Mouse (Mus musculus): ENCODE measurements around the gene Wasf2.
A peak's percentile ranks its signal among the peaks of the same experiment; 100 is the strongest.

The Wasf2 gene

DNA sequence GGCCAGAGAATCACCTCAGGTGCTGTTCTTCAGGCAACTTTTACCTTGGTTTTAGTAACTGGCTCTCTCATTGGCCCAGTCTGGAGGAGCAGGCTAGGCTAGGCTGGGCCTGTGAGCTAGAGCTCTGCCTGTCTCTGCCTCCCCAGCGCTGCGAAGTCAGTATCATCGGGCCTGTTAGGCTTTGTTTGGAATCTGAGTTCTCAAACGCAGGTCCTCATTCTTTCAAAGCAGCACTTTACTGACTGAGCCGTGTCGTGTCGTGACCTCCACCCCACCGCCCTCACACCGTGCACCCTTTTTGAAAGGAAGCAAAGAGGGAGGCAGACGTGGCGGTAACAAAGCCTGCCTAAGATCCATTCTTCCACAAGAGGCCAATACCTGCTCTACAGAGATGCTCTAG, 914 bp upstream of the Wasf2 start:
- no peak for DNase-seq

DNA sequence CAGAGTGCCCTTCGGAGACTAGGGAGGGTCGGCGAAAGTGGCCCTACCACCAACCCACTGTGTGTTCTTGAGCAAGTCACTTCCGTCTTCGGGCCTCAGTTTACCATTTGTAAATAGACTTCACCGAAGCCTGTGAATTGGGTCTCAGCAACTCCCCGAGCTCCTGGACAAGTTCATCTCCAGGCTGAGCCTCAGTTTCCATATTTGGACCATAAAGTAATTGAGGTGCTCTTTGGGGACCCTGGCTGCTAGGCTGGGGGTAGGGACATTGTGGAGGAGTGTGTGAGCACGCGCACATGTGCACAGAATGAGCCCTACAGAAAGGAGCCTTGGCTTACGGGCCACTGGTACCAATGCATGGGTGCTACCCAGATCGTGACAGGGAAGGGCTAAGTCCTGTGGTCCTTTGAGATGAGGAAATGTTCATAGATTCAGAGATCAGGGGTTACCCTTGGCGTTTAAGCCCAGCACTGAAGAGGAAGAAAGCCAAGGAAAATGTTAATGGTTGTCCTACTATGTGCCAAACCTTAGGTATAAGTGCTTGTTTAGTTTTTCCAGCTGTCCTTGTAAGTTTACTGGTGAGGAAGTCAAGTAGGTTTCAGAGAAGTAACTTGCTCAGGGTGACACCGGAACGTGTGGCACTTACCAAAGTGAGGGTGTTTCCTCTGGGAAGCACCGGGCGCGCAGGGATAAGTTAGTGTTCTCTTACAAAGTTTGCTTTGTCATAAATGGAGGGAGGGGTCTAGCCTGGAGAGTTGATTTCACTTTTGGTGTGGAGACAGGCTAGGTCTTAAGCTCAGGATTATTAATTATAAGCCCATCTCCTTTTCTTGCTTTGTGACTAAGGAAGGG, 811 bp downstream of the Wasf2 start:
- DNase-seq = no peak

DNA sequence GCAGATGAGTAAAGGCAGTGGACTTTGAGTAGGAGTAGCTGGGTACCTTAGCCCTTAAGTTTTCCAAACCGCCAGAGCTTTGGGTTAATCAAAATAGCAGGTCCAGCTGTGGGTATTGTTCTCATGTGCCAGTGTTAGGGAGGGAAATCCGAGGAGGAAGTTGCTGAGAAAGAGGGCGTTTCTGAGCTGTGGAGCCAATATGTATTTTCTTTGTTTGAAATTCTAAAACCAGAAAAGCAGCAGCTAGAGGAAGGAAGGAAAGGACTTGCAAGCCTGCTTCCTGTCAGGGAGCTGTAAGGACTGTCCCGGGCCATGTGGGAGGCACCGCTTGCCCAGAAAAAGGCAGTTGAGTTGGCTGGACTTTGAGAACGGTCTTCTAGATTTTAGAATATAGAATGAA, 1.7 kb downstream of the Wasf2 start:
- no peak for DNase-seq

DNA sequence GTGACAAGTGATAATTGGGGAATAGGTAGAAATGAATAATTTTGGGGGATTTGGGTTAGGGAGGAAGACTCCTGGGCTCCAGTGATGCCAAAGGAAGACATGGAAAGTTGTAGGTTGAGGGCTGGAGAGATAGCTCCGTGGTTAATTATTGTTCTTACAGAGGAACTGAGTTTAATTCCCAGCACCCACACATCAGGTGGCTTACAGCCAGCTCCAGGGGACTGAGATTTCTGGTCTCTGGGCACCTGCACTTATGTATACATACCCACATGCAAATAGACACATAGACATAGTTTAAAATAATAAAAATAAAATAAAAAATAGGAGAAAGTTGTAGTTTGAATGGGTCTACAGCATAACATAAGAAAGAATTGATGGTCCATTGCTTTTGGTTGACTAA, 6.6 kb downstream of the Wasf2 start:
- no peak for DNase-seq

DNA sequence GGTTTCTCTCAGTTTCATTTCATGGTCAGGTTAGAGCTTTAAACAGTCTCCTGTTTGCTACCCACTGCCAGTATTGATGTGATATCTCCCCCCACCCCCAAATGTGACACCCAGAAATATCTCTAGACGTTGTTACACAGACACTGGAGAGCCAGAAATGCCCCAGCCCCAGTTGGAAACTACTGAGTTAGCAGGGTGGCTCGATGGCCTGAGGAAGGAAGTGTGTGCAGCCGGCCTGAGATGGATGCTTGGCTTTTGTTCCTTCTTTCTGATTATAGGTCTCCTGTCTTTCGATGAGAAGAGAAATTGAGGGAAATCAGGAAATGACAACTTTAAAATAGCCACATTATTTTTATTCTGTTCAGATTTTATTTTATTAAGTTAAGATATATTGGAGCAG, 8.7 kb downstream of the Wasf2 start:
- no peak for DNase-seq

DNA sequence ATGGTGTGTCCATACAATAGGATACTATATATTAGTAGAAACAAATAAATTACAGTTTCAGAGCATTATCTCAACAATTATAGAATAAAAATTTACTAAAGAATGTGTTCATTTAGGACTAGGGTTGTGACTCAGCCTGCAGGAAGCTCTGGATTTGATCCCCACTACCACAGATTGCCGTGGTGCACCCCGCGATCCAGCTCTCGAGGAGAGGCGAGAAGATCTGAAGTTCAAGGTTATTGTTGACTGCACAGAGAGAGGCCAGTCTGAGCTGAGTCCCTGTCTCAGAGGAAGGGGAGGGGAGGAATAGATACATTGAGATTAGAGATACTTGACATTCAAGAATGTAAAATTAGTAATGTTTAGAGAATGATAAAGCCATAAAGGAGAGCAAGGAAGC, 24.7 kb downstream of the Wasf2 start:
- DNase-seq = no peak

DNA sequence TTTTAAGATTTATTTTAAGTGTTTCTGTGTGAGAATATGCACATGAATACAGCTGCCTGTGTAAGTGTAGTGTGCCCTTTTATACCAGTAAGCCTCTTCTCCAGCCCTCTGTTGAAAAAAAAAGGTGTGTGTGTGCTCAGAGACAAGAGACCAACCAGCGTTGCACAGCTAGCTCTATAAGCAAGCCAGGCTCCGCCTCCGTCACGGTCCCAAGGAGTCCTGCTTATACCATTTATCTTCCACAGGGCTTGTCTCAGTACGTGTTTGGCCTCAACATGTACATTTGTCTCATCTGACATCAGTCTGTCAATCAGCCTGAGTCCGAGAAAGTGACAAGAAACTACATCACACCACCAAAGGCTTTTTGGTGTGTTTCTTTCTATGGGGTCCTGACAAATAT, 25.4 kb downstream of the Wasf2 start:
- no peak for DNase-seq

DNA sequence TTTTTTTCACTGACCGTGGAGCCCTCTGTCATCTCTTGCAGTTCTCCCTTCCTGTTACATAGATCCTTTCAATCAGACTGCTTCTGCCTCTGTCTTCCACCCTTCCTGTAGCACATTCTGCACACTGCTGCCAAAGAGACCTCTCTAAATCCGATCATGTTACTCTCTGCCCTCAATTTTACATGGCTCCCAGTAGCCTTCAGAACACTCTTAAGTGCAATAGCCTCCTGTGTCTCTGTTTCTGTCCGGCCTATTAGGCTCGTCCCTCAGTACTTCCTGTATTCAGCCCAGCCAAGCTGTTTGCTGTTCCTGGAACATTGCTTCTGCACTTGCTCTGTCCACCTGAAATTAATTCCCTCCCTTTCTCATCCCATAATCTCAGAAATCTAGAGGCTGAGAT, 26.1 kb downstream of the Wasf2 start:
- DNase-seq = no peak

DNA sequence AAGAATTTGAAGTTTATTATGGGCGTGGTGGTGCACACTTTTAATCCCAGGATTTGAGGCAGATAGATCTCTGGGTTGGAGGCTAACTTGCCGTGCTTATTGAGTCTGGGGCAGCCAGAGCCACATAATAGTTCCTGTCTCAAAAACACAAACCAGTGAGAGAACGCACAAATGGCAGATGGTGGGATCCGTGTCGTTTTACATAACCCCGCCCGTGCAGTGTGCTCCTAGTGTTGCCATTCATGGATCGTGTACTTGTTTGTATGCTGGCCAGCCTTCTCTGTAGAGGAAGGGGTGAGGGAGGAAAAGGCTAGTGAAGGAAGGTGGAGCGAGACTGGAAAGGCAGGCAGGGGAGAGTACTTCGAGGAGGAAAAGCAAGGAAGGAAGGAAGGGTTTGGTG, 26.5 kb downstream of the Wasf2 start:
- peak; percentile 32 for DNase-seq

DNA sequence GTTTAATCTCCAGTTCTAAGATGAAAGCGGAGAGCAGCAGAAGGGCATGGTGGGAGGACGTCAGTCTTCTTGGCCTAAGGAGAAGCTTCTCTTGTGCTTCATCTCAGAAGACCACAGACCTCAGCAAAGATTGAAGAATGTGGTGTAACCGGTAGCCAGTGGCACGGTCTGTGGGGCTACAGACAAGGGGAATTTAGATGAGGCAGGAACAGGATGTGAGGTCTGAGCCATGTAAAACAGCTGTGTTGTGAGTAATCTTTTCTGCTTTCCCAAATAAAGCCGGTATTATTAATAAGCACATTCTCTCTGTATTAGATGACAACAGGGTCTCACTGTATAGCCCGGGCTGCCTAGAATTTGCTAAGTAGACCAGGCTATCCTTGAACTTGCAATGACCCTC, 28.8 kb downstream of the Wasf2 start:
- DNase-seq = no peak

DNA sequence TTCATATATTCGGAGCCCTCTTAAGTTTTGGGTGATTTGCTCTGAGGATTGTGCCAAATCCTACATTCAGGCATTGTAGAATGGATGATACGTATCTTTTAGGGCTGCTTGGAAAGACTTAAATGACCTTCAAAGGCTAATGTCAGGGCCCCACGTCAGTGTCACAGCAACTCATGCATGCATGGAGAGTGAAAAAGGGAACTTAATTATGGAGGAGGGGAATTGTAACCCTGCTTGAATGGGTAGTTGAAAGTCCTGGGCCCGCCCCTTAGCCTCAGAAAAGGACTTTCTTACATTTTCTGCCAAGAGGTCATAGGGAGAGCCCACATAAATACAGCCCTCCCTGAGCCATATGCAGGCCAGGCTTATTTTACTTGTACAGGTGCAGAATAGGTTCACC, 29.3 kb downstream of the Wasf2 start:
- no peak for DNase-seq

DNA sequence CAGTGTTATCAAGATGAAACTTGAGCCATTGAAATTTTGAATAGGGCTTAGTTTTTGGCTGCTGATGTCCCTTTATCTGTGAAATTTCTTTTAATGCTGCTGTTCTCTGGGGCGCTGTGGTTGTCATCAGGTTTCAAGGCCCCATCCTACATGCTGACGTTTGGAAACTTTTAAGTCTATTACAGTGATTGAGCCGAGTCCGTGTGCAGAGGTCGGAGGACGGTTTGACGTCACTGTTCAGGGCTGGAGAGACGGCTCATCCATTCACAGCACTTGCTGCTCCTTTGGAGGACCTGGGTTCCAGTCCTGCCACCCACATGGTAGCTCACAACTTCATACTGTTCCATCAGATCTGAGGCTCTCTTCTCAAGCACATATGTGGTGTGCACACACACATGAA, 29.9 kb downstream of the Wasf2 start:
- DNase-seq = no peak

DNA sequence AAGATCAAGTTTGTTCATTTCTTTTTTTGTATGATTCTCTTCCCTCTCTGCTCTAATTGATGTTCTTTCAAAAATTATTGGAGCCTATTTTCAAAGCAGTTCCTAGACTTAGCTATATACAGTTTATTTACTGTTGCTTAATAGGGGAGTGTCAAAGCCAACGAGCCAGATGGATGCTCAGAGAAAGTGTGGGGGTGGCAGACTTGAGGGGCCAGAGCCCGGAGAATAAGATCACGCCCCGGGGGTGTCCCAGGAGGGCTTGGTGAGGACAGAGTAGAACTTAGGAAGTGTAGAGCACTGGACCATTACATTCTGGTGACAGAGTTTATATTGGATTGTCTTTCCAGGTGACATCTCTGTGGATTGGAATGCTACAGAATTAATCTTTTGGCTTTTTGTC, 30.5 kb downstream of the Wasf2 start:
- no peak for DNase-seq

DNA sequence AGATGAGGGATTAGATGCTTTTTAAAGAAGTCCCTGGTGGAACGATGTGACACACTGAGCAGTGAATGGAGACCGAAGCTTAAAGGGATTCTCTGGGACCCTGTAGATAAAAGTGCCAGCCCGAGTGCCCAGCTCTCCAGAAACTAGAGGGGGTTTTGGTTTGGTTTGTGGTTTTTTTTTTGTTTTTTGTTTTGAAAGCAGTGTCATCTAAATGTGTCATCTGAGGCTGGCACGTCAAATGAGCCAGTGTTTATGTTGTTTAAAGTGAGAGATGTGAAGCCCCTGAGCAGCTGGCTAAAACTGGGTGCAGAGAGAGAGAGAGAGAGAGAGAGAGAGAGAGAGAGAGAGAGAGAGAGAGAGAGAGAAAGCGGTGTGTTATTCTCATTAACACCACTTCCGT, 31.9 kb downstream of the Wasf2 start:
- no peak for DNase-seq

DNA sequence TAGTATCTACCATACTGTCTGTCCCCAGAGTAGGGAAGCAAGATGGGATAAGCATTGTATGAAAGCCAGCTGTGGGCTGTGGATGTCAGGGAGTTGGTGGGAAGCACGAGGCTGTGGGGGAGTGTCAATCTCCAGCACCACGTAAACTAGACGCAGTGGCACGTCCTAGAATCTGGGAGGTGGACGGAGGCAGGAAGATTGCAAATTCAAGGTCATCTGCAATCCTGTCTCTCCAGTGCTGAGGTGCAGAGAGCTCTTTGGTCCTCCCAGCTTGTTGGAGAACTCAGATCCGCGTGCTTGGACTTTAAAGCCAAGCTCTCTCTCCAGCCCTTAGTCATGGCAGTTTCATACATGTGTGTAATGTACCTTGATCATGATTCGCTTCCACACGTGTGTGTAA, 36.5 kb downstream of the Wasf2 start:
- no peak for DNase-seq

DNA sequence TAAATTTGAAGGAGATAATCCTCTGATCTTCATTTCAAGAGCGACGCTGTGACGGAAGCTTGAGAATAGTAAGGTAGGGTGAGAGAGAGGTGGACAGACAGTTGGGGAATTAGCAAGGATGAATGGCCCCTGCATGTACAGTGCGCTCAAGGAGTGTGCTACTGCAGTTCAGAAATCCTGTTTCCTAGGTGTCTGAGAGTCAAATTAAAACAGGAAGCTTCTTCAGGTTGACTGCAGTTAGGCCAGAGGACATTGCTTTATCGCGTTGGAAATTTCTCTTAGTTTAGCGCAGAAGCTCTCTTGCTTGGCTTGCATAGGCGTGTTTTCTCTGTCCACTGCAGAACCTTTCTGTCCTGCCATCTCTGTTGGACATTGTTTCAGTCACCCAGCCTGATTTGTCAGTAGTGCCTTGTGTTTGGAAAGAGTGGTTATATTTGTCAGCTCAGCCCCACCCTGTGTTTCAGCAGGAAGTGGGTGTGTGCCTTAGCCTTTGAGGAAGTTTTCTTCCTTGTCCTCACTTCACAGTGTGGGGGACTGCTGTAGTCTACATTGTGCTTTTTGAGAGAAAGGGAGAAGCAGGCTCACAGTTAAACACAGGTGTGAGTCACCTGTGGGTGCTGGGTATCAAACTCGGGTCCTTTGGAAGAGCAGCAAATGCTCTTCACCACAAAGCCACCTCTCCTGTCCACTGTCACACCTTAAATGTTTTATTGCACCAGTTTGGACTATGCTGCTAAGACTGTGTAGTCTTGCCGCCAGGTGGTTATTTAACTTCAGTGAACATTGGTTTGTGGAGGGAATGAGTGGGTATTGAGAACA, 39.1 kb downstream of the Wasf2 start:
- no peak for DNase-seq

DNA sequence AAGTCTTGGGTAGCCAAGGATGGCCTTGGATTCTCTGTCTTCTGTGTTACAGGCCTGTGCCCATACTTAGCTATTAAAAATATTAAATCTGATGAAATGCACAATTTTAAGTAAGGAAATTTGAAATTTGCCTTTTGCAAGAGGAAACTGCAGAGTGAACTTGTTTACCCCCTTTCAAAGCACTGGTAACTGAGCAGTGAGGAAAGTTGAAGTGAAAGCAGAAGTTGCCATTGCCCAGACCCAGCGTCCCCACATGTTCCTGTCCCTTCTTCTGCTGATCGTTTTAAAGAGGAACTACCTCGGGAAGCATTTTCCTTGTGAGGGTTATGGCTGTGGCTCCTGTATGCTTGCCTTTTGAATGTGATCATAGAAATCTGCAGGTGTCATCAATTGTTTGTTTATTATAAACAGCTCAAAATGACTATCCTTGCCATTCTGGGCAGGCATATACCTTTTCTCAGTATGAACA, 39.8 kb downstream of the Wasf2 start:
- no peak for DNase-seq

DNA sequence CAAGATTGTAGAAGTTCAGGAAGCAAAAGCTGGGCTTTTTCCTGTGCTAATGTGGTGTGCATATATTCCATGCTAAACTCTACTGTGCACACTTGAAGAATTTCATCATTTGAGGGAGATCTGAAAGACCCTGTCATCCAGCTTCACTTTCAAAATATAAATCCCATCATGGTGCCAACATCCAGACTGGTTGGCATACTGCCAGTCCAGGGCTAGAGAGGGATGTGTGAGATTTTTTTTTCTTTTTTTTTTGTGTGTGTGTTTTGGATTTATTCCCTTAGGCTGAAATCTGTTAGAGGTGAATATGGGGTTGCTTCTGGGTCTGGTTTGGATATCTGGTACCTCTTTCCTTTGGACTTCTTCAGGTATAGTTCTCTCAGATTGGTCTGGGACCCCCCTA, 40.3 kb downstream of the Wasf2 start:
- no peak for DNase-seq

DNA sequence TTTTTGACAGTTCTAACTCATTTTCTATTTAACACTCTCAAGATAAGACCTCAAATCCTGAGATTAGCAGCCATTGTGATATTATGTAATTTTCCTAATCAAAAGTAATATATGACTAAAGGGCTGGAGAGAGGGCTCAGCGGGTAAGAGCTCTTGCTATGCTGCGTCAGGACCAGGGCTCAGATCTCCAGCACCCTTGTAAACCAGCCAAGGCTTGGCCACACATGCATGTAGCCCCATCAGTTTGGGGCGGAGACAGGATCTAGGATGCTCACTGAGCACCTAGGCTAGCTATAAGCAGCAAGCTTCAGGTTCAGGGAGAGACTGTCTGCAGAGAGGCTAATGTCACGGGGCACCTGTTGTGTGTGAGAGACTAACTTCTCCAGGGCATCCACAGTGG, 42.1 kb downstream of the Wasf2 start:
- DNase-seq = no peak

DNA sequence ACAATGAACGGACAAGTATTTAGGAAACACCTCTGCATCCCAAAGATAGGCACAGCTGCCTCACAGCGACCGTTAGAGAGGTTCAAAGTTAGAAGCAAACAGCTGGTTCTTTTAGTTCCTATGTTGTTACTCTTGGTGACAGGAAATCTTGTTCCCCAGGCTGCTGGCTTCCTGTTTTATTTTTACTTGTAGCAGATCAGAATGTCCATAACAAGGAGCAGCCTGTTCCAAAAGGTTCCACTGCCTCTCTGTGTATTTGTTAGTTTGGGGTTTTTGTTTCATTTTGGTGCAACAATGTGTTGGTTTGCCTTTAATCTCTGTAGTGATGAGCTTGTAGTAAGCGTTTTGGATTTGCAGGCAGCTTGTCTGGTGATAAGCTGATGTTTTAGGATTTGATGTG, 44.1 kb downstream of the Wasf2 start:
- no peak for DNase-seq

DNA sequence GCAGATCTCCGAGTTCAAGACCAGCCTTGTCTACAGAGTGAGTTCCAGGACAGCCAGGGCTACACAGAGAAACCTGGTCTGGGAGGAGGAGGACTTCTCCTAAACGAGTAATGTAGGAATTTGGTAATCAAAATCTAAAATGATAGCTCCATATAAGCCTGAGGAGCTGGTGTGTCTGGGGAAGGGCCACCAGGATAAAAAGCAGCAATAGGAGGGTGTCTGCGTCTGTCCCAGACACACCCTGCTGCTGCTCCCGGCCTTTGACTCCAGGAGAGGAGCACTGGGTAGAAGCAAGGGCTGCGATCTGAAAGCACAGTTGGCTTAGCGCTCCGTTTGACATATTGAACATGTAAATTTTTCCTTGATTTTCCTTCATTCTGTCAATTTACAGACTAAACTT, 45.0 kb downstream of the Wasf2 start:
- DNase-seq = no peak

DNA sequence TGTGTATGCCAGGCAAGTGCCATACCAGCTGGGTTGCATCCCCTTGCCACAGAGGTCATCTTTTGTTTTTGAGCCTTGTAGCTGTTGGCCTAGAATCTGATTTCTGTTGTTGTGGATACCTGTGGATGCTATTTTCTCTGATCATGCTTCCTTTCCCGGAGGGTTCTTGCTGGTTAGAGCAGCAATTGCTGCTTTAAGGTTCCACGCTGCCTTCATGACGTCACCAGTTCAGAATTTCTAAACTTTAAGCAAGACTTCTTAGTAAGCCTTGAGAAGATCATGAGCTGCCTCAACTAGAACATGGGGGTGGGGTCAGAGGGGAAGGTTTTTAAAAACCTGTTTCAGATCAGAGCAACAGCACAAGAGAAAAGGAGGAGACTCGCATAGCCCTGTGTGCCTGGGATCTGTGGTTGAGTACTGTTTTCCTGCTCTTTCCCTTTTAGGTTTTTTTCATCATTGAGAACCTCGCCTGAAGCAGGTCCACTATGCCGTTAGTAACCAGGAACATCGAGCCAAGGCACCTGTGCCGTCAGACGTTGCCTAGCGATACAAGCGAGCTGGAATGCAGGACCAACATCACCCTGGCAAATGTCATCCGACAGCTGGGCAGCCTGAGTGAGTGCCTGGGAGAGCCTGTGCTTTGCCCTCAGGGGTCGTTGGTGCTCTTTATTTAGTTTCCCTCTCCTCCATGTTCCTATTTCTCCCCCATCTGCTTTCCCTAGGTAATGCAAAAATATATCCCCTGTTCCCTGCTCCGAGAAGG, 45.9 kb downstream of the Wasf2 start:
- no peak for DNase-seq

DNA sequence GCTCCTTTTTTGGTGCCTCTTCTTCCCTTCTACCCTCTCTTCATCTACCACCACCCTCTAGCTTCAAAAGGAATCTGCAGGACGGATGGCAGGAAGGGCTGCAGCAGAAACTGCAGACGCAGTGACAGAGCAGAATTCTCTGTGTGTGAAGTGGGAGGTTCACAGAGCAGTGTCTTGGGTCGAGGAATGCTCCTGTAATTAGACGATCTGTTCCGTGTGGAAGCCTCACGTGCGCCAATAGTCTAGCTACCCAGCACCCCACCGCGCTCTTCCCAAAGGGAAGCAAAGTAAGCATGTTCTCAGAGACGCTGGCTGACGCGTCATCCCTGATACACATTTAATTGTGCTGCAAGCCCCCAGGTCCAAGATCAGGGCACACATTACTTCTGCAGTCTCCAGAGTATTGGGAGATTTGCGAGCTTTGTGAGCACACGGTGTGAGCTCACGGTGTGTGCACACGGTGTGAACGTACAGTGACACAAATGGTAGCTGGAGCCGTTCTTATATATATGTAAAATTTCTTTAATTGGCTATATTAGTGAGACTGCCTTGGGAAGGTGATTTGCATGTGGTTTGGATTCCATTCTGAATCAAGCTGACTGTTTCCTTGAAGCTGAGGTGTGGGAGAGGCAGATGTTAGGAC, 46.6 kb downstream of the Wasf2 start:
- no peak for DNase-seq
